Mouse (Mus musculus): ENCODE data around the gene Pim3. TPM values are rescaled to one million over a fixed set of nuclear protein-coding genes. Genes with fewer than 3 reads are reported as not detected.

The Pim3 gene
- polyA plus RNA-seq, 1 experiment = 35.4 TPM

GRCm38 (mm10) chr15:88836031-88836430 is 26.0 kb upstream of the Pim3 start:
- WGBS = 30% methylated on average over 6 of the region's 6 CpGs
- no peak for DNase-seq (ENCODE audit: low read depth, low spot score)

GRCm38 (mm10) chr15:88836571-88836970 is 25.4 kb upstream of the Pim3 start:
- DNase-seq (ENCODE audit: low read depth, low spot score) = no peak
- 53% methylated on average over 5 of the region's 5 CpGs for WGBS

GRCm38 (mm10) chr15:88837199-88837932 is 24.6 kb upstream of the Pim3 start:
- no peak for DNase-seq (ENCODE audit: low read depth, low spot score)
- under 1% methylated on average over 39 of the region's 39 CpGs for WGBS

GRCm38 (mm10) chr15:88837977-88838376 is 24.0 kb upstream of the Pim3 start:
- DNase-seq (ENCODE audit: low read depth, low spot score) = no peak

GRCm38 (mm10) chr15:88839271-88839670 is 22.7 kb upstream of the Pim3 start:
- 41% methylated on average over 9 of the region's 9 CpGs for WGBS
- DNase-seq (ENCODE audit: low read depth, low spot score) = no peak

More at GRCm38 (mm10) chr15:88837977-88838376, 24.0 kb upstream of the Pim3 start:
- WGBS = under 1% methylated on average over 11 of the region's 11 CpGs

- DNase-seq (ENCODE audit: low read depth, low spot score) = no peak
- 76% methylated on average over 10 of the region's 10 CpGs for WGBS
Observed at GRCm38 (mm10) chr15:88840126-88840525, 21.9 kb upstream of the Pim3 start.

- DNase-seq (ENCODE audit: low read depth, low spot score) = no peak
- 89% methylated on average over 2 of the region's 2 CpGs for WGBS
Observed at GRCm38 (mm10) chr15:88841160-88841559, 20.8 kb upstream of the Pim3 start.

- 66% methylated on average over 3 of the region's 3 CpGs for WGBS
Observed at GRCm38 (mm10) chr15:88841580-88842299, 20.2 kb upstream of the Pim3 start.

GRCm38 (mm10) chr15:88842300-88842673 is 19.7 kb upstream of the Pim3 start:
- 83% methylated on average over 3 of the region's 3 CpGs for WGBS
- DNase-seq (ENCODE audit: low read depth, low spot score) = no peak

More at GRCm38 (mm10) chr15:88841580-88842299, 20.2 kb upstream of the Pim3 start:
- DNase-seq (ENCODE audit: low read depth, low spot score) = no peak

GRCm38 (mm10) chr15:88843486-88844097 is 18.4 kb upstream of the Pim3 start:
- WGBS = 55% methylated on average over 8 of the region's 8 CpGs
- DNase-seq (ENCODE audit: low read depth, low spot score) = no peak

GRCm38 (mm10) chr15:88844966-88845365 is 17.0 kb upstream of the Pim3 start:
- WGBS = 95% methylated on average over 7 of the region's 7 CpGs
- DNase-seq (ENCODE audit: low read depth, low spot score) = no peak

GRCm38 (mm10) chr15:88848661-88849060 is 13.3 kb upstream of the Pim3 start:
- DNase-seq (ENCODE audit: low read depth, low spot score) = no peak
- WGBS = 100% methylated on average over 1 of the region's 1 CpGs

- 93% methylated on average over 2 of the region's 2 CpGs for WGBS
Observed at GRCm38 (mm10) chr15:88849621-88850020, 12.4 kb upstream of the Pim3 start.

GRCm38 (mm10) chr15:88850146-88850826 is 11.7 kb upstream of the Pim3 start:
- 25% methylated on average over 10 of the region's 10 CpGs for WGBS

More at GRCm38 (mm10) chr15:88849621-88850020, 12.4 kb upstream of the Pim3 start:
- DNase-seq (ENCODE audit: low read depth, low spot score) = no peak

GRCm38 (mm10) chr15:88851076-88851475 is 10.9 kb upstream of the Pim3 start:
- WGBS = 7% methylated on average over 3 of the region's 3 CpGs
- DNase-seq (ENCODE audit: low read depth, low spot score) = no peak

More at GRCm38 (mm10) chr15:88850146-88850826, 11.7 kb upstream of the Pim3 start:
- no peak for DNase-seq (ENCODE audit: low read depth, low spot score)

GRCm38 (mm10) chr15:88851507-88852149 is 10.4 kb upstream of the Pim3 start:
- 32% methylated on average over 10 of the region's 10 CpGs for WGBS
- DNase-seq (ENCODE audit: low read depth, low spot score) = no peak

GRCm38 (mm10) chr15:88853106-88853505 is 8.9 kb upstream of the Pim3 start:
- no peak for DNase-seq (ENCODE audit: low read depth, low spot score)
- WGBS = 35% methylated on average over 9 of the region's 9 CpGs

GRCm38 (mm10) chr15:88854119-88854968 is 7.6 kb upstream of the Pim3 start:
- WGBS = 45% methylated on average over 6 of the region's 6 CpGs
- DNase-seq (ENCODE audit: low read depth, low spot score) = no peak
